Mouse (Mus musculus) embryonic facial prominence, embryonic 11.5 days (tissue): ENCODE results near the gene Eif4a1. TPM values are rescaled to one million over a fixed set of nuclear protein-coding genes. Genes with fewer than 3 reads are reported as not detected.

Experiments used
- ATAC-seq: fragments of 200-750 bp; cut with Nextera tagmentation; replicated peaks from 2 replicates; pipeline ENCODE4 v1.8.0; 2017; ENCODE audit warnings: low read depth; ENCODE audit not compliant: insufficient number of reproducible peaks, low FRiP score, low TSS enrichment
- DNase-seq: peaks from one replicate; pipeline ENCODE4 v3.0.0-alpha.2; 2015; ENCODE audit warnings: low spot score
- H3K27ac ChIP-seq: fragments of 300-500 bp; sonication (generic); replicated peaks from 2 replicates; pipeline ENCODE4 v1.5.1; 2014; ENCODE audit warnings: mild to moderate bottlenecking, low read depth, low read length, control low read depth
- H3K27me3 ChIP-seq: fragments of 300-500 bp; sonication (generic); 2 replicates; pipeline ENCODE4 v1.6.1; 2014; ENCODE audit warnings: mild to moderate bottlenecking, low read length, moderate library complexity, mixed read lengths; ENCODE audit not compliant: control insufficient read depth, insufficient read depth
- H3K36me3 ChIP-seq: fragments of 300-500 bp; sonication (generic); replicated peaks from 2 replicates; pipeline ENCODE4 v1.6.1; 2014; ENCODE audit warnings: low read depth, mild to moderate bottlenecking, low read length, moderate library complexity, mixed read lengths; ENCODE audit not compliant: control insufficient read depth, insufficient read depth
- H3K4me1 ChIP-seq: fragments of 300-500 bp; sonication (generic); 2 replicates; pipeline ENCODE4 v1.6.1; 2014; ENCODE audit warnings: low read length, mixed read lengths; ENCODE audit not compliant: control insufficient read depth, insufficient read depth
- H3K4me2 ChIP-seq: fragments of 300-500 bp; sonication (generic); 2 replicates; pipeline ENCODE4 v1.6.1; 2014; ENCODE audit warnings: low read depth, mild to moderate bottlenecking, control low read depth, low read length, moderate library complexity
- H3K4me3 ChIP-seq: fragments of 300-500 bp; sonication (generic); 2 replicates; pipeline ENCODE4 v1.5.1; 2014; ENCODE audit warnings: low read depth, low read length, control low read depth
- H3K9ac ChIP-seq: fragments of 300-500 bp; sonication (generic); replicated peaks from 2 replicates; pipeline ENCODE4 v1.6.1; 2014; ENCODE audit warnings: mild to moderate bottlenecking, control low read depth, low read length
- H3K9me3 ChIP-seq: fragments of 300-500 bp; sonication (generic); replicated peaks from 2 replicates; pipeline ENCODE4 v1.6.1; 2016; ENCODE audit warnings: mild to moderate bottlenecking, low read length, inconsistent platforms, mixed read lengths; ENCODE audit not compliant: control insufficient read depth
- WGBS: fragments of 180-500 bp; shearing (Covaris S2); extraction: QIAGEN DNeasy Blood & Tissue Kit; methylation state at CpG from one replicate; pipeline ENCODE4 v1.1.7; 2014; 5-methylcytosine and 5-hydroxymethylcytosine counted together
- polyA plus RNA-seq: library from polyadenylated mRNA; unstranded; fragments of >200 nt; fragmentation: Nextera tagmentation; extraction: Ambion mirVana; gene quantifications from 2 replicates; pipeline ENCODE4 v1.2.1, GENCODE M21; 2014

Gene Eif4a1
- polyA plus RNA-seq, 1 experiment from 2014 or later, result 1,000 TPM

GRCm38 (mm10) chr11:69686377-69686776 is 14.2 kb upstream of the Eif4a1 start:
- H3K9ac ChIP-seq, result no peak overlapping the region
- no peak overlapping the region for H3K27ac ChIP-seq
- 18% methylated on average over 4 of the region's 4 CpGs for WGBS
- H3K4me1 ChIP-seq, result no peaks in the 10 kb centered on the region
- no peak overlapping the region for H3K4me2 ChIP-seq
- H3K9me3 ChIP-seq, result no peaks in the 10 kb centered on the region
- DNase-seq (no peak), ATAC-seq (no peak)
- no peak overlapping the region for H3K4me3 ChIP-seq
- no peaks in the 10 kb centered on the region for H3K27me3 ChIP-seq
- no peaks in the 10 kb centered on the region for H3K36me3 ChIP-seq

- Histone ChIP-seq H3K9me3 (no peaks in the 10 kb centered on the region), H3K27ac (no peak within 1 kb of the TSS)
Measured at GRCm38 (mm10) chr11:69685526-69686148, 13.4 kb upstream of the Eif4a1 start, which contains the start of gene Tnfsf13. Gene Tnfsf13, minus strand, starts transcription at chr11:69685784.

GRCm38 (mm10) chr11:69684936-69685335 is 12.7 kb upstream of the Eif4a1 start:
- WGBS, result 80% methylated on average over 6 of the region's 6 CpGs
- DNase-seq, result no peak
- H3K9ac ChIP-seq, result no peak overlapping the region

More at GRCm38 (mm10) chr11:69685526-69686148, 13.4 kb upstream of the Eif4a1 start, which contains the start of gene Tnfsf13:
- ATAC-seq (no peak), DNase-seq (no peak)
- no peak within 1 kb of the TSS for H3K4me3 ChIP-seq
- no peak within 1 kb of the TSS for H3K4me2 ChIP-seq
- H3K27me3 ChIP-seq, result no peaks in the 10 kb centered on the region
- no peaks in the 10 kb centered on the region for H3K4me1 ChIP-seq
- H3K36me3 ChIP-seq, result no peaks in the 10 kb centered on the region
- 74% methylated on average over 10 of the region's 10 CpGs for WGBS
- H3K9ac ChIP-seq, result 0 out of 2 replicates have a peak within 1 kb of the TSS, but pooled peaks have one; percentile 14

GRCm38 (mm10) chr11:69684128-69684745 is 12.0 kb upstream of the Eif4a1 start:
- Histone ChIP-seq H3K27me3 (no peaks in the 10 kb centered on the region), H3K27ac (no peak overlapping the region), H3K9ac (no peak overlapping the region), H3K4me1 (no peaks in the 10 kb centered on the region; the same call in 1 of the 2 replicates), H3K4me2 (no peak overlapping the region), H3K36me3 (no peaks in the 10 kb centered on the region), H3K9me3 (no peaks in the 10 kb centered on the region), H3K4me3 (no peak overlapping the region)
- ATAC-seq (no peak), DNase-seq (no peak)
- WGBS, result 75% methylated on average over 12 of the region's 12 CpGs

More at GRCm38 (mm10) chr11:69684936-69685335, 12.7 kb upstream of the Eif4a1 start:
- Histone ChIP-seq H3K27ac (no peak overlapping the region), H3K27me3 (no peaks in the 10 kb centered on the region), H3K9me3 (no peaks in the 10 kb centered on the region), H3K4me3 (no peak overlapping the region), H3K4me1 (no peaks in the 10 kb centered on the region; the same call in 1 of the 2 replicates), H3K4me2 (no peak overlapping the region), H3K36me3 (no peaks in the 10 kb centered on the region)
- ATAC-seq, result no peak

- Histone ChIP-seq H3K4me3 (no peak overlapping the region), H3K9me3 (no peaks in the 10 kb centered on the region), H3K9ac (no peak overlapping the region), H3K27me3 (no peaks in the 10 kb centered on the region), H3K36me3 (no peaks in the 10 kb centered on the region), H3K4me2 (no peak overlapping the region), H3K27ac (no peak overlapping the region), H3K4me1 (no peaks in the 10 kb centered on the region; the same call in 1 of the 2 replicates)
- WGBS, result 83% methylated on average over 7 of the region's 7 CpGs
- ATAC-seq, result no peak
- no peak for DNase-seq
Measured at GRCm38 (mm10) chr11:69683576-69683975, 11.4 kb upstream of the Eif4a1 start.

- WGBS, result 21% methylated on average over 12 of the region's 12 CpGs
- Histone ChIP-seq H3K27ac (no peak overlapping the region), H3K36me3 (no peaks in the 10 kb centered on the region), H3K27me3 (no peaks in the 10 kb centered on the region), H3K4me3 (no peak overlapping the region), H3K4me2 (no peak overlapping the region), H3K4me1 (no peaks in the 10 kb centered on the region; the same call in 1 of the 2 replicates), H3K9ac (peak overlapping the region; percentile 10; the same call in 1 of the 2 replicates), H3K9me3 (no peaks in the 10 kb centered on the region)
- ATAC-seq, result peak; percentile 45; the same call in 1 of the 2 replicates
- peak; percentile 98 for DNase-seq
Measured at GRCm38 (mm10) chr11:69682840-69683533, 10.8 kb upstream of the Eif4a1 start.

GRCm38 (mm10) chr11:69682209-69682839 is 10.1 kb upstream of the Eif4a1 start:
- Histone ChIP-seq H3K36me3 (no peaks in the 10 kb centered on the region), H3K9ac (peak overlapping the region; percentile 84), H3K9me3 (no peaks in the 10 kb centered on the region), H3K4me1 (no peaks in the 10 kb centered on the region; the same call in 1 of the 2 replicates), H3K4me3 (peak overlapping the region; percentile 75), H3K27ac (peak overlapping the region; percentile 63), H3K27me3 (no peaks in the 10 kb centered on the region), H3K4me2 (peak overlapping the region; percentile 67)
- 27% methylated on average over 24 of the region's 24 CpGs for whole genome bisulfite sequencing
- peak; percentile 7 for ATAC-seq
- DNase-seq, result no peak
